In genomic region chr2:166031120-166031929, GRCm38 (mm10) we compare ENCODE assay signal across 7 mouse cellular contexts. TPM values are rescaled to one million over a fixed set of nuclear protein-coding genes. Genes with fewer than 3 reads are reported as not detected.
DNase-seq lines count a peak whose midpoint lies in the region; ATAC-seq and TF ChIP-seq lines count a peak whose summit lies in the region.

No protein-coding gene starts in this region.

- peak; percentile 71 for TF ChIP-seq POLR2A in heart, adult 2 months (IDR thresholded peaks at IDR 0.05; ENCODE audit: insufficient read depth, low read depth, low read length)
- TF ChIP-seq POLR2A in lung, adult 2 months (IDR thresholded peaks at IDR 0.05; ENCODE audit: borderline replicate concordance, extremely low read depth, low read depth, low read length) = no peak

- peaks cover 33% of the 10 kb centered on the region for H3K4me1 ChIP-seq in heart, adult 2 months (ENCODE audit: control insufficient read depth, insufficient read depth, low read length)
- H3K4me1 ChIP-seq in lung, adult 2 months (ENCODE audit: control insufficient read depth, insufficient read depth, low read length) = peaks cover 32% of the 10 kb centered on the region
- H3K4me1 ChIP-seq in neural tube, embryonic 14.5 days (ENCODE audit: control insufficient read depth, insufficient read depth, low read length) = peaks cover 18% of the 10 kb centered on the region

- H3K9ac ChIP-seq in heart, adult 2 months (ENCODE audit: low read depth, low read length) = peak overlapping the region; percentile 61
- peak overlapping the region; percentile 17; the same call in 1 of the 2 replicates for H3K9ac ChIP-seq in neural tube, embryonic 14.5 days (replicated peaks; ENCODE audit: low read depth, low read length)

- H3K27me3 ChIP-seq in heart, adult 2 months (ENCODE audit: control insufficient read depth, insufficient read depth, low read length) = no peaks in the 10 kb centered on the region
- no peaks in the 10 kb centered on the region for H3K27me3 ChIP-seq in neural tube, embryonic 14.5 days (ENCODE audit: control insufficient read depth, insufficient read depth, low read length)

- H3K27ac ChIP-seq in heart, adult 2 months = peak overlapping the region; percentile 73
- peak overlapping the region; percentile 76 for H3K27ac ChIP-seq in neural tube, embryonic 14.5 days (ENCODE audit: low read depth, low read length)

- peak overlapping the region; percentile 35 for H3K4me2 ChIP-seq in neural tube, embryonic 14.5 days (ENCODE audit: low read depth, low read length)

- 13% methylated on average over 7 of the region's 7 CpGs for WGBS in heart, adult 2 months
- WGBS in lung, adult 2 months = 6% methylated on average over 7 of the region's 7 CpGs
- WGBS in neural tube, embryonic 14.5 days = 27% methylated on average over 7 of the region's 7 CpGs

- DNase-seq in T-cell, adult 2 months (ENCODE audit: low spot score) = peak; percentile 42
- peak; percentile 90 for DNase-seq in embryo, embryonic 11 days
- DNase-seq in heart, adult 2 months = peak; percentile 58 to 74
- peak; percentile 65 for DNase-seq in kidney, adult 18-20 months
- peak; percentile 47 for DNase-seq in lung, adult 2 months
- DNase-seq in urinary bladder, postnatal 36 days (ENCODE audit: low spot score in 2 of 2) = peak; percentile 46 to 57

- 0 out of 2 replicates have a peak, but pooled peaks have one; percentile 15 for TF ChIP-seq CTCF in heart, adult 2 months (IDR thresholded peaks at IDR 0.05)
- no peak for TF ChIP-seq CTCF in lung, adult 2 months (IDR thresholded peaks at IDR 0.05; ENCODE audit: insufficient read depth, low read length)

- H3K9me3 ChIP-seq in neural tube, embryonic 14.5 days (ENCODE audit: control insufficient read depth, low read length) = no peaks in the 10 kb centered on the region

- intact Hi-C loops in heart, adult 2 months (cut with DNase I) = loop anchor here (2.0 kb wide), 1 partner anchor 31 kb away; no protein-coding TSS in a partner anchor

- TF ChIP-seq EP300 in heart, adult 2 months (IDR thresholded peaks at IDR 0.05; ENCODE audit: insufficient read depth, low read depth, low read length) = peak; percentile 74; the same call in 1 of the 2 replicates

- peaks cover 38% of the 10 kb centered on the region for H3K36me3 ChIP-seq in heart, adult 2 months (ENCODE audit: control insufficient read depth, insufficient read depth, low read length)
- H3K36me3 ChIP-seq in neural tube, embryonic 14.5 days (ENCODE audit: control insufficient read depth, insufficient read depth, low read length) = no peaks in the 10 kb centered on the region

- ATAC-seq in neural tube, embryonic 14.5 days (ENCODE audit: low read depth) = peak; percentile 74

- peaks cover 10% of the 10 kb centered on the region for H3K79me2 ChIP-seq in heart, adult 2 months (replicated peaks; ENCODE audit: control insufficient read depth, insufficient read depth, low read length)

- H3K4me3 ChIP-seq in heart, adult 2 months = peak overlapping the region; percentile 45
- peak overlapping the region; percentile 52 for H3K4me3 ChIP-seq in lung, adult 2 months (replicated peaks; ENCODE audit: extremely low read depth, low read depth, low read length)
- H3K4me3 ChIP-seq in neural tube, embryonic 14.5 days (ENCODE audit: low read depth, low read length) = no peak overlapping the region

RNA-seq across cellular contexts. Expression of gene Ncoa3, which starts 38.9 kb away (rescaled TPM):
- total RNA-seq in heart, adult 2 months (2021) = 10 to 100 TPM; 29.1 to 32.1 TPM
- polyA plus RNA-seq in heart, adult 2 months (2012; rRNA removed) = 20.1 and 25.7 TPM in 2 replicates
- 35.3 and 40.3 TPM in 2 replicates for polyA plus RNA-seq in lung, adult 2 months (2012; rRNA removed)
- polyA plus RNA-seq in neural tube, embryonic 14.5 days (2014; fragmentation: Nextera tagmentation; extraction: Ambion mirVana) = 17.1 and 18.5 TPM in 2 replicates
